Mouse (Mus musculus): Measurements from ENCODE around the gene Gucy1a1.
A peak's percentile ranks its signal among the peaks of the same experiment; 100 is the strongest.

The Gucy1a1 gene

GRCm38 (mm10) chr3:82074201-82074851, 71.3 kb downstream of the Gucy1a1 start, which contains the start of gene Gucy1b1:
Gucy1b1 (minus strand) TSS chr3:82074689.
- DNase-seq (ENCODE audit: low read depth, low spot score) = peak; percentile 56

- DNase-seq (ENCODE audit: low read depth, low spot score) = no peak
Observed at GRCm38 (mm10) chr3:82073741-82074181, 71.8 kb downstream of the Gucy1a1 start.

- no peak for DNase-seq (ENCODE audit: low read depth, low spot score)
Observed at GRCm38 (mm10) chr3:82067830-82068229, 77.8 kb downstream of the Gucy1a1 start.

GRCm38 (mm10) chr3:82061402-82062180, 84.0 kb downstream of the Gucy1a1 start:
- no peak for DNase-seq (ENCODE audit: low read depth, low spot score)

GRCm38 (mm10) chr3:82057201-82057600, 88.4 kb downstream of the Gucy1a1 start:
- no peak for DNase-seq (ENCODE audit: low read depth, low spot score)

GRCm38 (mm10) chr3:82054283-82054974, 91.2 kb downstream of the Gucy1a1 start:
- no peak for DNase-seq (ENCODE audit: low read depth, low spot score)

- no peak for DNase-seq (ENCODE audit: low read depth, low spot score)
Observed at GRCm38 (mm10) chr3:82052029-82052428, 93.6 kb downstream of the Gucy1a1 start.

GRCm38 (mm10) chr3:82051468-82051867, 94.1 kb downstream of the Gucy1a1 start:
- no peak for DNase-seq (ENCODE audit: low read depth, low spot score)

- no peak for DNase-seq (ENCODE audit: low read depth, low spot score)
Observed at GRCm38 (mm10) chr3:82048681-82049080, 96.9 kb downstream of the Gucy1a1 start.

GRCm38 (mm10) chr3:82048078-82048477, 97.5 kb downstream of the Gucy1a1 start:
- no peak for DNase-seq (ENCODE audit: low read depth, low spot score)

- no peak for DNase-seq (ENCODE audit: low read depth, low spot score)
Observed at GRCm38 (mm10) chr3:82047100-82047753, 98.4 kb downstream of the Gucy1a1 start.

- no peak for DNase-seq (ENCODE audit: low read depth, low spot score)
Observed at GRCm38 (mm10) chr3:82046087-82046486, 99.5 kb downstream of the Gucy1a1 start.

GRCm38 (mm10) chr3:82044902-82045301, 100.7 kb downstream of the Gucy1a1 start:
- no peak for DNase-seq (ENCODE audit: low read depth, low spot score)

GRCm38 (mm10) chr3:82043676-82044075, 101.9 kb downstream of the Gucy1a1 start:
- no peak for DNase-seq (ENCODE audit: low read depth, low spot score)
